Mouse (Mus musculus): Measurements from ENCODE around the gene Uba2. TPM values are rescaled to one million over a fixed set of nuclear protein-coding genes. Genes with fewer than 3 reads are reported as not detected.

Gene Uba2
- polyA plus RNA-seq, 1 experiment, result 29.6 TPM

DNA sequence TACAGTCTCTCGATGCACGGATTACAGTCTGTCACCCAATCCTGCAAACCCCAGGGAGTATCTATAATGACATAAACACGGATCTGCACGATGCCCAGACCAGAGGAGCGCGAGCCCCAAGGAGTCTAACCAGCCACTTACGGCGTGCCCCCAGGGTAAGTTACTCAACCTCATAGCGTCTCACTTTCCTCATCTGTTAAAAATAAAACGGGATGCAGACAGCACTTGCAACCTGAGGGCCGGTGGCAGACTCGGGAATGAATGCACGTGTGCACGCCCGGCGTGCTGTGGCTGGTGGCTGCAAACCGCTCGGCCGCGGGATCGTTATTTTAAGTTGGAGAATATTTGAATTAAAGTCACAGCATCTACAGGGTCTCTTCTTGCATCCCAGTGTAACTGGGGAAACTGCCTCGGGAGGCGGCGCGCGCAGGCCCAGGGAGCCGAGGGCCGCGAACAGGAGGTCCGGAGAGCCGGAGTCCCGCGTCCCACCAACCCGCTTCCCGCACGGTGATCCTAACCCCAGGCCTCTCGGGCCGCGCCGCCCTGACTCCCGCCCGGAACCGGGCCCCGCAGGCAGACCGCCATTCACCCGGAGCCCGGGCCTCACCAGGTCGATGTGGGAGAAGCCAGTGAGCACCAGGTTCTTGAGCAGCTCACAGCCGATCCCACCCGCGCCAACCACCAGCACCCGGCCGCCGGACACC lies 1.5 kb downstream of the Uba2 start:
- Histone ChIP-seq H3K4me1 (ENCODE audit: control insufficient read depth, insufficient read depth, insufficient read length) (no peaks in the 10 kb centered on the region; the same call in none of the 2 replicates), H3K4me3 (ENCODE audit: extremely low read depth, insufficient read depth, insufficient read length) (peak overlapping the region; percentile 98), H3K36me3 (ENCODE audit: control insufficient read depth, insufficient read depth, low read length) (peaks cover 6% of the 10 kb centered on the region), H3K27ac (ENCODE audit: insufficient read depth, low read length) (peak overlapping the region; percentile 81), H3K27me3 (ENCODE audit: control insufficient read depth, insufficient read depth, low read length) (no peaks in the 10 kb centered on the region)
- no peak for TF ChIP-seq POLR2A (IDR thresholded peaks at IDR 0.05; ENCODE audit: low read depth, low read length)
- no peak for TF ChIP-seq CTCF (IDR thresholded peaks at IDR 0.05; ENCODE audit: extremely low read depth, insufficient read depth, insufficient read length, insufficient replicate concordance)
- no peak for DNase-seq (ENCODE audit: low read depth in 1 of 2, low spot score in 2 of 2)
- WGBS, result under 1% methylated on average over 52 of the region's 54 CpGs

DNA sequence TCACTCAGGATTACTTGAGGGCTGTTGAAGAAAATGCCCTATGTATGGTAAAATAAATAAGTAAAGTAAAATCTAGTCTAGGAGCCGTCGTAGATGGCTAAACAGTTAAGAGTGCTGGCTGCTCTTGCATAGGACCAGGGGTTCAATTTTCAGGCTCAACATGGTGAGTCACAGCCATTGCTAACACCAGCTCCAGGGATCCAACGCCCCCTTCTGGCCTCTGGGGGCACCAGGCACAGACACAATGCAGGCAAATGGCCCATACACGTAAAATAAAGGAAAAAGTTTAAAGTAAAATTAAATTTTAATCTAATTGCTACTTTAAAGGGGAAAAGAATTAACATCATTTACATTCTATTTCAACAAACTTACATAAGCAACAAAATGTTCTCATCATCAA lies 2.5 kb downstream of the Uba2 start:
- TF ChIP-seq CTCF (IDR thresholded peaks at IDR 0.05; ENCODE audit: extremely low read depth, insufficient read depth, insufficient read length, insufficient replicate concordance) (no peak), POLR2A (IDR thresholded peaks at IDR 0.05; ENCODE audit: low read depth, low read length) (no peak)

DNA sequence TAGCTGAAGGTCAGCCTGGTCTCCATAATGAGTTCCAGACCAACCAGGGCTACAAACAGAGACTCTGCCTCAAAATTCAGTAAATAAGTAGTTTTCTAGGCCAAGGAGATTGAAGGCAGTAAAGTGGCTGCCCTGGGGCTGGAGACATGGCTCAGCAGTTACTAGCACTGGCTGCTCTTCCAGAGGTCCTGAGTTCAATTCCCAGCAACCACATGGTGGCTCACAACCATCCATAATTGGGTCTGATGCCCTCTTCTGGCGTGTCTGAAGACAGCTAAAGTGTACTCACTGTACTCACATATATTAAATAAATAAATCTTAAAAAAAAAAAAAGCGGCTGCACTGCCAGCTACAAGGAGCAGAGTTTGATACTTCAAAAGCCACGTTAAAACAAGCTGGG lies 3.4 kb downstream of the Uba2 start:
- no peaks in the 10 kb centered on the region for H3K27me3 ChIP-seq (ENCODE audit: control insufficient read depth, insufficient read depth, low read length)
- WGBS, result 84% methylated on average over 3 of the region's 3 CpGs
- H3K36me3 ChIP-seq (ENCODE audit: control insufficient read depth, insufficient read depth, low read length), result peaks cover 22% of the 10 kb centered on the region
- H3K4me1 ChIP-seq (ENCODE audit: control insufficient read depth, insufficient read depth, insufficient read length), result no peaks in the 10 kb centered on the region; the same call in none of the 2 replicates
- TF ChIP-seq CTCF (IDR thresholded peaks at IDR 0.05; ENCODE audit: extremely low read depth, insufficient read depth, insufficient read length, insufficient replicate concordance) (no peak), POLR2A (IDR thresholded peaks at IDR 0.05; ENCODE audit: low read depth, low read length) (no peak)
- no peak overlapping the region for H3K27ac ChIP-seq (ENCODE audit: insufficient read depth, low read length)
- no peak for DNase-seq (ENCODE audit: low read depth in 1 of 2, low spot score in 2 of 2)
- H3K4me3 ChIP-seq (ENCODE audit: extremely low read depth, insufficient read depth, insufficient read length), result no peak overlapping the region

More for the DNA sequence above, 2.5 kb downstream of the Uba2 start:
- Histone ChIP-seq H3K4me1 (ENCODE audit: control insufficient read depth, insufficient read depth, insufficient read length) (no peaks in the 10 kb centered on the region; the same call in none of the 2 replicates), H3K27ac (ENCODE audit: insufficient read depth, low read length) (no peak overlapping the region), H3K27me3 (ENCODE audit: control insufficient read depth, insufficient read depth, low read length) (no peaks in the 10 kb centered on the region), H3K36me3 (ENCODE audit: control insufficient read depth, insufficient read depth, low read length) (peaks cover 15% of the 10 kb centered on the region), H3K4me3 (ENCODE audit: extremely low read depth, insufficient read depth, insufficient read length) (no peak overlapping the region)
- WGBS, result 63% methylated on average over 4 of the region's 4 CpGs
- DNase-seq (ENCODE audit: low read depth in 1 of 2, low spot score in 2 of 2), result peak in 1 of 2 experiments; percentile 23

DNA sequence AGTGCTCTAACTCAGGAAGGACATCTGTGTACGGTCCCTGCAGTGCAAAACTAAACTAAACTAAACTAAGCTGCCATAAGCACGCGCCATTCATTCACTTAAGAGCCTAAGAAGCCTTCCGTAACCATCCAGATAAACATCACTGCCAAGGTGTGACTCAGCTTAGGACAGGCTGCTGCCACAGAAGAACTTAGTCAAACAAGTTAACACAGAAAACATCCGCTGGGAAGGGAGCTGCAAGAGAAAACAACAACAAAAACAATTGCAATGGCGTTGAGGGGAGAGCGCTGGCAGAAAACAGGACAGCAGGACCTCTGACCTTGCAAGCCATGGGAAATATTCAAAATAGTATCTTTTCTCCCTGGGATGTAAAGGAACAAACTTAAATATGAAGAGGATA lies 4.7 kb downstream of the Uba2 start:
- no peak for DNase-seq (ENCODE audit: low read depth in 1 of 2, low spot score in 2 of 2)
- no peak for TF ChIP-seq POLR2A (IDR thresholded peaks at IDR 0.05; ENCODE audit: low read depth, low read length)
- TF ChIP-seq CTCF (IDR thresholded peaks at IDR 0.05; ENCODE audit: extremely low read depth, insufficient read depth, insufficient read length, insufficient replicate concordance), result no peak
- Histone ChIP-seq H3K4me3 (ENCODE audit: extremely low read depth, insufficient read depth, insufficient read length) (no peak overlapping the region), H3K4me1 (ENCODE audit: control insufficient read depth, insufficient read depth, insufficient read length) (no peaks in the 10 kb centered on the region; the same call in none of the 2 replicates), H3K27ac (ENCODE audit: insufficient read depth, low read length) (no peak overlapping the region), H3K36me3 (ENCODE audit: control insufficient read depth, insufficient read depth, low read length) (peaks cover 31% of the 10 kb centered on the region), H3K27me3 (ENCODE audit: control insufficient read depth, insufficient read depth, low read length) (no peaks in the 10 kb centered on the region)
- 96% methylated on average over 7 of the region's 7 CpGs for WGBS

DNA sequence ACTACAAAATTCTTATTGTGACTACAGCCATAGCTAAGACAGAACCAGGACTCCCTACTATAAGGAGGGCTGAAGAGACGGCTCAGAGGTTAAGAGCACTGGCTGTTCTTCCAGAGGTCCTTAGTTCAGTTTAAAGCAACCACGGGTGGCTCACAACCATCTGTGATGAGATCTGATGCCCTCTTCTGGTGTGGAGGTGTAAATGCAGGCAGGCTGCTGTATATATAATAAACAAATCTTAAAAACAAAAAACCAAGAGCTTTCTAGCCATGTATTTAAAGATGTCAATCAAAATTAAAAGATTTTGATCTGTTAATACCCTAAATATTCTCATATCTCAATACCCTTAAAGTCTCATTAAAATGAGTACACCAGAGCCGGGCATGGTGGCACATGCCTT lies 10.2 kb downstream of the Uba2 start:
- Histone ChIP-seq H3K27ac (ENCODE audit: insufficient read depth, low read length) (no peak overlapping the region), H3K36me3 (ENCODE audit: control insufficient read depth, insufficient read depth, low read length) (peaks cover 66% of the 10 kb centered on the region), H3K4me1 (ENCODE audit: control insufficient read depth, insufficient read depth, insufficient read length) (no peaks in the 10 kb centered on the region), H3K4me3 (ENCODE audit: extremely low read depth, insufficient read depth, insufficient read length) (no peak overlapping the region), H3K27me3 (ENCODE audit: control insufficient read depth, insufficient read depth, low read length) (no peaks in the 10 kb centered on the region)
- WGBS, result 93% methylated on average over 3 of the region's 3 CpGs
- TF ChIP-seq POLR2A (IDR thresholded peaks at IDR 0.05; ENCODE audit: low read depth, low read length) (no peak), CTCF (IDR thresholded peaks at IDR 0.05; ENCODE audit: extremely low read depth, insufficient read depth, insufficient read length, insufficient replicate concordance) (no peak)
- no peak for DNase-seq (ENCODE audit: low read depth in 1 of 2, low spot score in 2 of 2)

DNA sequence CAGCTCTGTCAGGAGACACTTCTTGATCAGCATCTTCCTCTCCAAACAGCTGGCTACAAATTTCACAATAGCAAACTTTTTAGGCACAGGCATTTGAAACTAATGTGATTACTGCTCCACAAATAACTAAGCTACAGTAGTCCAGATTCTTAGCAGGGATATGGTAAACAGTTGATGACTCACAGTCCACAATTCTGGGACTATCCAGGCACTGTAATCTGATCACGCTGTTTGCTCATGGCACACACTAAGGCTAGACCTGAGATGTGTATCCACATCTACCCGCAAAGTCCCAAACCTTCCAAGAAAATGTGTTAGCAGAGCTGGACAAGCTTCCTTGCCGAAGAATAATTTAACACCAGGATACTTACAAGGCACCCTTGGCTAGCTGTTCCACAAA lies 11.4 kb downstream of the Uba2 start:
- no peak for DNase-seq (ENCODE audit: low read depth in 1 of 2, low spot score in 2 of 2)
- Histone ChIP-seq H3K4me3 (ENCODE audit: extremely low read depth, insufficient read depth, insufficient read length) (no peak overlapping the region), H3K27ac (ENCODE audit: insufficient read depth, low read length) (no peak overlapping the region), H3K36me3 (ENCODE audit: control insufficient read depth, insufficient read depth, low read length) (peaks cover 66% of the 10 kb centered on the region), H3K27me3 (ENCODE audit: control insufficient read depth, insufficient read depth, low read length) (no peaks in the 10 kb centered on the region), H3K4me1 (ENCODE audit: control insufficient read depth, insufficient read depth, insufficient read length) (no peaks in the 10 kb centered on the region)
- 97% methylated on average over 3 of the region's 3 CpGs for WGBS
- TF ChIP-seq POLR2A (IDR thresholded peaks at IDR 0.05; ENCODE audit: low read depth, low read length) (no peak), CTCF (IDR thresholded peaks at IDR 0.05; ENCODE audit: extremely low read depth, insufficient read depth, insufficient read length, insufficient replicate concordance) (no peak)

DNA sequence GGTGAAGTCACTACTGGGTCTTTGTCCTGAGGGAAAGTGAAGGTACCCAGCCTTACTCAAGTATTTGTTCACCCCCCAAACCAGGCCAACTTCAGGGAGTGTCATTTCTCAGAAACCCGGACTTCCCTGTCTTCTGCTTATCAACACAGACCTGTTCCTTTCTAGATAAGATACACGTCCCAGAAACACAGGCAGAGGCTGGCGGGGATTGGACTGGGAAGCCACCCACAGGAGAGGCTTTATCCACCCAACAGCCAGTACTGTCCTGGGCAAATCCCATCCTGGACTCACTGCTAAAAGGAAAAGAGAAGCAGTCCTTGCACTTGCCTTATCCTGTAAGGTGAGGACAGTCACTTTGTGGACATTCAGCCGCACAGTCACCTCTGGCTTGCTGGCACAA lies 22.2 kb downstream of the Uba2 start:
- Histone ChIP-seq H3K27ac (ENCODE audit: insufficient read depth, low read length) (no peak overlapping the region), H3K36me3 (ENCODE audit: control insufficient read depth, insufficient read depth, low read length) (peaks cover 74% of the 10 kb centered on the region)
- WGBS, result 81% methylated on average over 4 of the region's 4 CpGs

More for the DNA sequence above, 22.2 kb downstream of the Uba2 start:
- no peak for TF ChIP-seq CTCF (IDR thresholded peaks at IDR 0.05; ENCODE audit: extremely low read depth, insufficient read depth, insufficient read length, insufficient replicate concordance)
- no peak for TF ChIP-seq POLR2A (IDR thresholded peaks at IDR 0.05; ENCODE audit: low read depth, low read length)
- Histone ChIP-seq H3K27me3 (ENCODE audit: control insufficient read depth, insufficient read depth, low read length) (no peaks in the 10 kb centered on the region), H3K4me3 (ENCODE audit: extremely low read depth, insufficient read depth, insufficient read length) (no peak overlapping the region), H3K4me1 (ENCODE audit: control insufficient read depth, insufficient read depth, insufficient read length) (no peaks in the 10 kb centered on the region)
- DNase-seq (ENCODE audit: low read depth in 1 of 2, low spot score in 2 of 2), result no peak
